Mouse (Mus musculus) G1E (cell line): Measurements from ENCODE around the gene Fmo1. TPM values are rescaled to one million over a fixed set of nuclear protein-coding genes. Genes with fewer than 3 reads are reported as not detected.

Experiments used
- ATAC-seq: 2 replicates; pipeline ENCODE4 v1.8.0; 2016; ENCODE audit warnings: mild to moderate bottlenecking; ENCODE audit not compliant: insufficient number of reproducible peaks, poor library complexity, low FRiP score, severe bottlenecking; ENCODE audit errors: extremely low read depth
- DNase-seq: peaks from one replicate; pipeline ENCODE4 v3.0.0; 2012; ENCODE audit warnings: low spot score
- H3K27me3 ChIP-seq: 2 replicates; pipeline ENCODE4 v1.6.1; 2012; ENCODE audit warnings: mild to moderate bottlenecking, low read length, inconsistent platforms; ENCODE audit not compliant: insufficient read depth
- H3K36me3 ChIP-seq: replicated peaks from 2 replicates; pipeline ENCODE3; 2012; ENCODE audit warnings: mild to moderate bottlenecking, inconsistent platforms
- H3K4me1 ChIP-seq: 2 replicates; pipeline ENCODE4 v1.6.1; 2012; ENCODE audit warnings: low read depth, low read length, inconsistent platforms, mixed read lengths; ENCODE audit not compliant: insufficient read depth
- H3K4me3 ChIP-seq: 2 replicates; pipeline ENCODE4 v1.5.1; 2012; ENCODE audit warnings: low read depth, mild to moderate bottlenecking, inconsistent platforms, low read length, moderate library complexity, mixed read lengths
- H3K9me3 ChIP-seq: replicated peaks from 2 replicates; pipeline ENCODE4 v1.6.1; 2012; ENCODE audit warnings: inconsistent platforms
- CTCF ChIP-seq: IDR thresholded peaks from 2 replicates; pipeline ENCODE4 v1.5.1; 2012; ENCODE audit warnings: low read depth, low read length, inconsistent platforms, mixed read lengths
- GATA1 ChIP-seq: IDR thresholded peaks from 2 replicates; pipeline ENCODE4 v1.6.1; 2012; ENCODE audit warnings: borderline replicate concordance, low read length, inconsistent platforms, mixed read lengths
- GATA2 ChIP-seq: IDR thresholded peaks from 2 replicates; pipeline ENCODE4 v1.6.1; 2012; ENCODE audit warnings: low read depth, low read length, inconsistent platforms, borderline replicate concordance
- POLR2AphosphoS5 ChIP-seq: IDR thresholded peaks from 2 replicates; pipeline ENCODE4 v1.6.1; 2012; ENCODE audit warnings: low read depth, low read length, inconsistent platforms; ENCODE audit not compliant: insufficient replicate concordance
- TAL1 ChIP-seq: conservative IDR thresholded peaks from 2 replicates; pipeline ENCODE4 v1.6.1; 2012; ENCODE audit warnings: low read depth, low read length, inconsistent platforms, mixed read lengths
- polyA plus RNA-seq: library from polyadenylated mRNA; stranded (reverse); fragments of >175 nt; gene quantifications from 2 replicates; pipeline ENCODE4 v1.2.3, GENCODE M21; 2012
- total RNA-seq, 2 experiments: library from RNA; stranded (forward) in 1 of 2; stranded (reverse) in 1 of 2; fragments of 200-1000 nt in 1 of 2; fragments of >200 nt in 1 of 2; fragmentation: Nextera tagmentation in 1 of 2; gene quantifications; 2 replicates each; pipeline ENCODE4 v1.2.3; 2014 to 2017

Fmo1 gene
- total RNA-seq (2014; fragmentation: Nextera tagmentation) (not detected in 2 replicates), total RNA-seq (2017) (0.35 and 0.82 TPM in 2 replicates), polyA plus RNA-seq (not detected in 2 replicates)

- Histone ChIP-seq H3K27me3 (no peaks in the 10 kb centered on the region), H3K4me1 (no peaks in the 10 kb centered on the region), H3K4me3 (no peak within 1 kb of the TSS), H3K36me3 (no peaks in the 10 kb centered on the region), H3K9me3 (no peaks in the 10 kb centered on the region)
- TF ChIP-seq GATA1 (no peak), POLR2AphosphoS5 (no peak), GATA2 (no peak), TAL1 (no peak), CTCF (no peak)
- ATAC-seq (no peak), DNase-seq (no peak)
Measured at GRCm38 (mm10) chr1:162866280-162866681, at the start of gene Fmo1. Gene Fmo1 (minus strand): TSS chr1:162866610.

- no peaks in the 10 kb centered on the region for H3K27me3 ChIP-seq
- H3K4me3 ChIP-seq = no peak overlapping the region
- no peaks in the 10 kb centered on the region for H3K36me3 ChIP-seq
- DNase-seq = no peak
- no peak for ATAC-seq
- no peaks in the 10 kb centered on the region for H3K9me3 ChIP-seq
- TF ChIP-seq CTCF = no peak
- no peak for TF ChIP-seq GATA2
- no peak for TF ChIP-seq POLR2AphosphoS5
- no peak for TF ChIP-seq TAL1
- no peaks in the 10 kb centered on the region for H3K4me1 ChIP-seq
Measured at GRCm38 (mm10) chr1:162914932-162915556, 48.6 kb upstream of the Fmo1 start.

GRCm38 (mm10) chr1:162912085-162912484 lies 45.7 kb upstream of the Fmo1 start:
- no peak for ATAC-seq
- DNase-seq = no peak
- no peaks in the 10 kb centered on the region for H3K27me3 ChIP-seq
- H3K36me3 ChIP-seq = no peaks in the 10 kb centered on the region
- no peaks in the 10 kb centered on the region for H3K9me3 ChIP-seq
- no peaks in the 10 kb centered on the region for H3K4me1 ChIP-seq
- no peak overlapping the region for H3K4me3 ChIP-seq
- TF ChIP-seq GATA1 = no peak
- TF ChIP-seq POLR2AphosphoS5 = no peak
- no peak for TF ChIP-seq TAL1
- TF ChIP-seq GATA2 = no peak
- TF ChIP-seq CTCF = no peak

GRCm38 (mm10) chr1:162901879-162902278 lies 35.5 kb upstream of the Fmo1 start:
- no peak overlapping the region for H3K4me3 ChIP-seq
- no peaks in the 10 kb centered on the region for H3K4me1 ChIP-seq
- no peaks in the 10 kb centered on the region for H3K27me3 ChIP-seq
- no peak for TF ChIP-seq GATA2
- no peak for TF ChIP-seq TAL1
- TF ChIP-seq GATA1 = no peak
- TF ChIP-seq CTCF = no peak
- no peak for TF ChIP-seq POLR2AphosphoS5
- no peaks in the 10 kb centered on the region for H3K9me3 ChIP-seq
- ATAC-seq (no peak), DNase-seq (no peak)
- H3K36me3 ChIP-seq = no peaks in the 10 kb centered on the region

GRCm38 (mm10) chr1:162897838-162898811 lies 31.7 kb upstream of the Fmo1 start, which contains the start of gene Fmo2:
Gene Fmo2 (minus strand): TSS chr1:162898726.
- TF ChIP-seq CTCF (no peak), GATA2 (no peak), TAL1 (no peak), GATA1 (no peak), POLR2AphosphoS5 (no peak)
- H3K9me3 ChIP-seq = no peaks in the 10 kb centered on the region
- H3K4me1 ChIP-seq = no peaks in the 10 kb centered on the region
- DNase-seq (no peak), ATAC-seq (no peak)
- no peaks in the 10 kb centered on the region for H3K36me3 ChIP-seq
- no peaks in the 10 kb centered on the region for H3K27me3 ChIP-seq
- no peak within 1 kb of the TSS for H3K4me3 ChIP-seq

- no peak overlapping the region for H3K4me3 ChIP-seq
- TF ChIP-seq CTCF = peak; percentile 68; the same call in 1 of the 2 replicates
- TF ChIP-seq POLR2AphosphoS5 = no peak
- ATAC-seq = 0 out of 2 replicates have a peak, but pooled peaks have one; percentile 28
- no peaks in the 10 kb centered on the region for H3K9me3 ChIP-seq
- DNase-seq = peak; percentile 4
- H3K36me3 ChIP-seq = no peaks in the 10 kb centered on the region
- no peaks in the 10 kb centered on the region for H3K4me1 ChIP-seq
- H3K27me3 ChIP-seq = no peaks in the 10 kb centered on the region
Measured at GRCm38 (mm10) chr1:162895900-162896299, 29.5 kb upstream of the Fmo1 start.
